Mouse (Mus musculus) embryonic facial prominence, embryonic 15.5 days (tissue): ENCODE measurements around the gene Shroom1. TPM values are rescaled to one million over a fixed set of nuclear protein-coding genes. Genes with fewer than 3 reads are reported as not detected.
A peak's percentile ranks its signal among the peaks of the same experiment; 100 is the strongest.

Source experiments
- ATAC-seq: fragments of 200-750 bp; cut with Nextera tagmentation; 2 replicates; pipeline ENCODE4 v1.8.0; 2017; ENCODE audit warnings: low read depth, moderate TSS enrichment; ENCODE audit not compliant: insufficient number of reproducible peaks, low FRiP score, low TSS enrichment
- H3K27ac ChIP-seq: fragments of 300-500 bp; sonication (generic); replicated peaks from 2 replicates; pipeline ENCODE4 v1.5.1; 2015; ENCODE audit warnings: mild to moderate bottlenecking, inconsistent platforms
- H3K27me3 ChIP-seq: fragments of 300-500 bp; sonication (generic); 2 replicates; pipeline ENCODE4 v1.6.1; 2015; ENCODE audit warnings: inconsistent platforms
- H3K36me3 ChIP-seq: fragments of 300-500 bp; sonication (generic); 2 replicates; pipeline ENCODE4 v1.6.1; 2015; ENCODE audit warnings: mild to moderate bottlenecking, inconsistent platforms
- H3K4me1 ChIP-seq: fragments of 300-500 bp; sonication (generic); 2 replicates; pipeline ENCODE4 v1.6.1; 2015; ENCODE audit warnings: inconsistent platforms
- H3K4me2 ChIP-seq: fragments of 300-500 bp; sonication (generic); replicated peaks from 2 replicates; pipeline ENCODE4 v1.6.1; 2015; ENCODE audit warnings: mild to moderate bottlenecking, inconsistent platforms
- H3K4me3 ChIP-seq: fragments of 300-500 bp; sonication (generic); replicated peaks from 2 replicates; pipeline ENCODE4 v1.5.1; 2015; ENCODE audit warnings: mild to moderate bottlenecking, inconsistent platforms
- H3K9ac ChIP-seq: fragments of 300-500 bp; sonication (generic); 2 replicates; pipeline ENCODE4 v1.6.1; 2015; ENCODE audit warnings: inconsistent platforms
- H3K9me3 ChIP-seq: fragments of 300-500 bp; sonication (generic); replicated peaks from 2 replicates; pipeline ENCODE4 v1.6.1; 2016; ENCODE audit warnings: inconsistent platforms
- WGBS: fragments of 180-500 bp; shearing (Covaris S2); methylation state at CpG from one replicate; pipeline ENCODE4 v1.1.7; 2015; 5-methylcytosine and 5-hydroxymethylcytosine counted together
- polyA plus RNA-seq: library from polyadenylated mRNA; unstranded; fragments of >200 nt; fragmentation: Nextera tagmentation; extraction: Ambion mirVana; gene quantifications from 2 replicates; pipeline ENCODE4 v1.2.1, GENCODE M21; 2015

Gene Shroom1
- polyA plus RNA-seq, 1 experiment from 2014 or later, result 3.7 TPM

DNA sequence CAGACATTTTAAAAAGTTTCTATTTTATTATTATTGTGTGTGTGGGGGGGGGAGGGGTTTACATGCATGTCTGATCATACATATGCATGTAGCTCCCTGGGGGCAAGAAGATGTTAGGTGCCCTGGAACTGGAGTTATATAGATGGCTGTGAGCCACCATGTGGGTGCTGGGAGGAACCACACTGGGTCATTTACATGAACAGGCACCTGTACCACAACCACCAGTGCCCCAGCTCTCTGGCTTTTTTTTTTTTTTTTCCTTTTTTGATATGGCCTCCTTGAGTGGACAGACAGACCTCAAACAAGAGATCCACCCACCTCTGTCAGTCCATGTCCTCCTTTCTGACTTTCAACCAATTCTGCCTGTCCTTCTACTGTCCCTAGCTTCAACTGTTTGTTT lies 27.8 kb upstream of the Shroom1 start:
- peaks cover 14% of the 10 kb centered on the region for H3K36me3 ChIP-seq
- no peaks in the 10 kb centered on the region for H3K9me3 ChIP-seq
- ATAC-seq, result no peak
- no peak overlapping the region for H3K27ac ChIP-seq
- no peak overlapping the region for H3K9ac ChIP-seq
- no peaks in the 10 kb centered on the region for H3K27me3 ChIP-seq
- H3K4me3 ChIP-seq, result peak overlapping the region; percentile 85
- peaks cover 16% of the 10 kb centered on the region for H3K4me1 ChIP-seq
- H3K4me2 ChIP-seq, result peak overlapping the region; percentile 66

DNA sequence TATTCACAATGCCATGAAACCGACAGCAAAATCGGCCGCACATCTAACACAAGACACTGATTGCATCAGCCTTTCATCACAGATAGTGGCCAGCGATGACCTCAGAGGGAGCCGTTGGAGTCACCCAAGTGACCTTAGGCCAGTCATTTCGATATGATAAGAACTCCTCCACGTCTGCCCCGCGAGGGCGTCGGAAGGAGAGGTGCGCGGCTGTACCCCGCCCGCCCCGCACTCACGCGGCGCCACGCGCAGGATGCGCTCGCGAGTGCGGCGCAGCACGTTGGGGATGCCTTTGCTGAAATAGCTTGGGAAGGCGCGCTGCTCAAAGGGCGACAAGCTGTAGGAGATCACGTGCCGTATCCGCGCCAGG lies 26.7 kb upstream of the Shroom1 start:
- peak overlapping the region; percentile 85 for H3K4me3 ChIP-seq
- H3K36me3 ChIP-seq, result peaks cover 14% of the 10 kb centered on the region
- under 1% methylated on average over 34 of the region's 34 CpGs for WGBS
- peak; percentile 30 for ATAC-seq
- H3K4me2 ChIP-seq, result peak overlapping the region; percentile 66
- H3K4me1 ChIP-seq, result peaks cover 16% of the 10 kb centered on the region
- H3K9ac ChIP-seq, result peak overlapping the region; percentile 73
- peak overlapping the region; percentile 76 for H3K27ac ChIP-seq
- no peaks in the 10 kb centered on the region for H3K9me3 ChIP-seq
- H3K27me3 ChIP-seq, result no peaks in the 10 kb centered on the region

DNA sequence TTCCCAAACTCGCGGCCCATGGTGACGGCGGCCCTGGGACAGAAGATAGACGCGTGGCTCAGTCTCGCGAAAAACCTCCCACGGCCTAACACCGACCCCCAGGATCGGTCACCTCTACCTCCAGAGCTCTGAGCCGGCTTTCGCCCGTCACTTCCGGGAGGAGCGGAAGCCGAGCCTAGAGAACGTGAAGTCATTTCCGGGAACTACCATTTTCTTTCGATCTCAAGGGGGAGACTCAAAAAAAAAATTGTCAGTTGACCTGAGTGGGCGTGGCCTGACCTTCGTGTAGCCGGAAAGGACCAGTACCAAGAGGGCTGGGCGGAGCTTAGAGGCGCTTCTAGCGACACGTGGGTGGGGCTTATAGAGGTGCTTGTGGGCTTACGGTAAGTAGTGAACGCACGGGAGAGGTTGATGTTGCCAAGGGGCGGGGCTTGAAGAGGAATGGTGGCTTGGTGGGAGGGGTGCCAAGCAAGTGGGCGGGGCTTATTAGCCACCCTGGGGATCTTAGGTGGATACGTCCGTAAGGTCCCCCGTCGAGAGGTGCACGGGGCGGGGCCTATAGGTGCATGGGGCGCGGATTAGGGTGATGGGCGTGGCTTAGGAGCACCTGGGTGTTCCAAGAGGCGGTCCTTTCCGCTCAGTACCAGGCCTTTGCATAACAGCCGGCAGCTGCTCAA lies 26.2 kb upstream of the Shroom1 start, which contains the start of the genes Uqcrq and Gdf9:
TSS of gene Uqcrq (minus strand) at position 162 of the 677 bp plus-strand sequence.
TSS of gene Gdf9 (plus strand) at position 354 of the 677 bp plus-strand sequence.
- peak within 1 kb of the TSS; percentile 76 for H3K27ac ChIP-seq
- peak within 1 kb of the TSS; percentile 73 for H3K9ac ChIP-seq
- H3K9me3 ChIP-seq, result no peaks in the 10 kb centered on the region
- peak within 1 kb of the TSS; percentile 66 for H3K4me2 ChIP-seq
- WGBS, result under 1% methylated on average over 44 of the region's 44 CpGs
- peaks cover 16% of the 10 kb centered on the region for H3K4me1 ChIP-seq
- ATAC-seq, result peak; percentile 94
- H3K27me3 ChIP-seq, result no peaks in the 10 kb centered on the region
- H3K36me3 ChIP-seq, result peaks cover 14% of the 10 kb centered on the region
- peak within 1 kb of the TSS; percentile 85 for H3K4me3 ChIP-seq

DNA sequence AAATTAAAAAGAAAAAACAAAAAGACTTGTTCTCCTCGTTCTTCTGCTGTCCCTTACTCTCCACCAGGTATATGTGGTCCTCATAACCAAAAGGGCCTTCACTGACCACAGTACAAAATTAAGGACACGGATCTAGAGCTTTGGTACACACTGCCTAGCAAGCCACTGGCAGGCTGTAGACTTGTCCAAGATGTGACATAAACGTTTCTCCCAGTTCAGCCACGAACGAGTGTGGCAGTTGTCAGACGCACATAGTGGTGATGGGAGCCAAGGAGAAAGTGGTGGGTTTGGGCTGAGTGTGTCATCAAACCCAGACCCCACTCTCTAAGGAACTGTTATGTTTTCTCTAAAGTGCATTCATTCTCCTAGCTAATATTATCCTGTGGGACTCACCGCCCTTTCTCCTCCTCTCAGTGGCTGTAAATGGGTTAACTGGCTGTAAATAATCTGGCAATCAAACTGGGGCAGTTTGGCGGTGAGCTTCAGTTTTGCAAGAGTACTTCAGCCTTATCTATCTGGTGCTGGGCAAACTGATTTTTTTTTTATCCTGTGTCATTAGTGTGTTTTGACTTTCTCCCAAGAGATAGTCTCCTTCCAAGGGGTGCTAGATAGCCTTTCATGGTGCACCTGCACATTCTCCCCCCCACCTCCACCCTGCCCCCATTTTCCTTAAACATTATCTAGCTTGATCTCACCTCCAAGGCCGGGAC lies 25.5 kb upstream of the Shroom1 start:
- H3K9ac ChIP-seq, result no peak overlapping the region
- 16% methylated on average over 9 of the region's 9 CpGs for WGBS

DNA sequence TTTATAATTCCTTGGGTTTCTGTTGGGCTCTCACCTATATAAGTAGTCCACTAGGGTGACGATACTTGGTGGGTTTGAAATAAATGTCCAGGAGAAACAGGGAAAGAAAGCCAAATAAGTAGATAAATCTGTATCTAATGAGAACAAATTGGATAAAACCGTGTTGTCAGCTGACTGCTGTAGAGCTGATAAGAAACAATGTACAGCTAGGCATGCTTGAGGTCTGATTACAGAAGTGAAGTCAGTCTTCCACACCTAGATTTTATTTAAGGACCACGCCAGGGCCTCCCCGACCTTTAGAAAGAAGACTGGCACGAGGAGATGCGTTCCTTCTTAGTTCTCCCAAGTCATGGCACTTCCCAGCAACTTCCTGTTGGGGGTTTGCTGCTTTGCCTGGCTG lies 23.9 kb upstream of the Shroom1 start:
- Histone ChIP-seq H3K36me3 (peaks cover 10% of the 10 kb centered on the region), H3K9ac (no peak overlapping the region), H3K4me3 (no peak overlapping the region), H3K27me3 (no peaks in the 10 kb centered on the region), H3K4me2 (no peak overlapping the region), H3K9me3 (no peaks in the 10 kb centered on the region), H3K4me1 (peaks cover 16% of the 10 kb centered on the region), H3K27ac (no peak overlapping the region)
- WGBS, result 58% methylated on average over 6 of the region's 6 CpGs
- ATAC-seq, result no peak

More for the DNA sequence above, 25.5 kb upstream of the Shroom1 start:
- Histone ChIP-seq H3K36me3 (peaks cover 14% of the 10 kb centered on the region), H3K27ac (peak overlapping the region; percentile 76), H3K27me3 (no peaks in the 10 kb centered on the region), H3K4me2 (peak overlapping the region; percentile 66), H3K9me3 (no peaks in the 10 kb centered on the region), H3K4me3 (peak overlapping the region; percentile 85), H3K4me1 (peaks cover 16% of the 10 kb centered on the region)
- peak; percentile 30; the same call in 1 of the 2 replicates for ATAC-seq

DNA sequence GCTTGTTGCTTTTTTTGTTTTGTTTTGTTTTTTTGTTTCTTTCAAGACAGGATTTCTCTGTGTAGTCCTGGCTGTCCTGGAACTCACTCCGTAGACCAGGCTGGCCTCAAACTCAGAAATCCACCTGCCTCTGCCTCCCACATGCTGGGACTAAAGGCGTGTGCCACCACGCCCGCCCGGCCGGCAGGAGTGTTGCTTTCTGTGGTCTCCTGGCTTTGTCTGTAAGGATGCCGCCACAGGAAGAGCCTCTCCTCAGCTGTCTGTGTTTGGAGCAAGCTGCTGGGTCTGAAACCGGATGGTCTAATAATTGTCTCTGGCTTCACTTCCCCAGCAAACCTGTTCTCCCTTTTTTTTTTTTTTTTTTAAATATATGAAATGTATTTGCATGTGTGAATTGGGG lies 21.5 kb upstream of the Shroom1 start:
- H3K27ac ChIP-seq, result no peak overlapping the region
- 79% methylated on average over 8 of the region's 8 CpGs for WGBS
- no peaks in the 10 kb centered on the region for H3K9me3 ChIP-seq
- H3K9ac ChIP-seq, result no peak overlapping the region
- ATAC-seq, result no peak
- no peaks in the 10 kb centered on the region for H3K27me3 ChIP-seq
- H3K4me1 ChIP-seq, result peaks cover 6% of the 10 kb centered on the region
- 0 out of 2 replicates have a peak, but pooled peaks cover 2% of the 10 kb centered on the region for H3K36me3 ChIP-seq
- no peak overlapping the region for H3K4me3 ChIP-seq
- H3K4me2 ChIP-seq, result no peak overlapping the region

DNA sequence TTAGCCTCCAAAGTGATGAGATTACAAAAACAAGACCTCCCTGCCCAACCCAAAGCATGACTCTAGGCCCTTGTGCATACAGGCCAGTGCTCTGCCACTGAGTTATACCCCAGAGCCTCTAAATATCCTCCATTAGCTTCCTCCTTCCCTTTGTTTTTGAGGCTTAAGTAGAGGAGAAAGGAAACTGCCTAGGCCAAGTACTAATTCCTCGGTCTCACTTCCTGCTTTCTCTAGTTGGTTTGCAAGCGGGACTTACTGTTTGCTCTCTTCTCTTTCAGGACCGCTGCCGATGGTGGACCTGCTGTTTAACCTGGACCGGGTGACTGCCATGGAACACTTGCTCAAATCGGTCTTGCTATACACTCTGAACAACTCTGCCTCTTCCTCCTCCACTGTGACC lies 20.7 kb upstream of the Shroom1 start:
- 87% methylated on average over 6 of the region's 6 CpGs for WGBS
- H3K27me3 ChIP-seq, result no peaks in the 10 kb centered on the region
- H3K4me2 ChIP-seq, result no peak overlapping the region
- no peak for ATAC-seq
- no peak overlapping the region for H3K9ac ChIP-seq
- peaks cover 4% of the 10 kb centered on the region for H3K4me1 ChIP-seq
- 0 out of 2 replicates have a peak, but pooled peaks cover 2% of the 10 kb centered on the region for H3K36me3 ChIP-seq
- no peaks in the 10 kb centered on the region for H3K9me3 ChIP-seq
- no peak overlapping the region for H3K27ac ChIP-seq
- H3K4me3 ChIP-seq, result no peak overlapping the region

DNA sequence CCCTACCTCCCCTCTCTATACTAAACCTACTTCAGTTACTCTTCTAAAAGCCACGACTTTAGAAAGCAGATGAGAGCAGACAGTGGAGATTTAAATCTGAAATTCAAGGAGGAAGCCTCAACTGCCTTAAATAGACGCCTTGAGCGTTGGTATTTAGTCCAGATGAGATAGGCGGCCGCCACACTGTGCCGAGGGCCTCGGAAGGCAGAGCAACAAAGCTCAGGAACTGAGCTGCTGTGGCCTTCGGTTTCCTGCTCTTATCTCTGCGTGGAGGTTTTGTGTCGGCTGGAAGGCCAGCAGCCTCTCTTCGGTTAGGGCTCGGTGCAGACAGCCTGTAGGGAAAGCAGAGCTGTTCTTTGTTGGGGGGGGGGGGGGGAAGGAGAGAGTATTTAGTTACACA lies 15.1 kb upstream of the Shroom1 start:
- Histone ChIP-seq H3K36me3 (0 out of 2 replicates have a peak, but pooled peaks cover 2% of the 10 kb centered on the region), H3K4me1 (0 out of 2 replicates have a peak, but pooled peaks cover 3% of the 10 kb centered on the region), H3K4me2 (no peak overlapping the region), H3K4me3 (no peak overlapping the region), H3K9ac (no peak overlapping the region), H3K9me3 (no peaks in the 10 kb centered on the region), H3K27ac (no peak overlapping the region; the same call in 1 of the 2 replicates), H3K27me3 (no peaks in the 10 kb centered on the region)
- 24% methylated on average over 12 of the region's 12 CpGs for WGBS
- no peak for ATAC-seq

DNA sequence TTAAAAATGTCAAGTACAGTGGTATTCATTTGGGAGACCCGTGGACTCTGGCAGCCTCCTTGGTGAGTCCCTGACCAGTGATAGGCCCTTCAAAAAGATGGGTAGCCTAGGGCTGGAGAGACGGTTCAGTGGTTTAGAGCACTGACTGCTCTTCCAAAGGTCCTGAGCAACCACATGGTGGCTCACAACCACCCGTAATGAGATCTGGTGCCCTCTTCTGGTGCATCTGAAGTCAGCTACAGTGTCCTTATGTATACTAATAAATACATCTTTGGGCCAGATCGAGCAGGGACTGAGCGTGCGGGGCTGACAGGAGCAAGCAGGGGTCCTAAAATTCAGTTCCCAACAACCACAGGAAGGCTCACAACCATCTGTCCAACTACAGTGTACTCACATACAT lies 13.1 kb upstream of the Shroom1 start:
- Histone ChIP-seq H3K27ac (no peak overlapping the region), H3K9me3 (no peaks in the 10 kb centered on the region), H3K4me1 (0 out of 2 replicates have a peak, but pooled peaks cover 3% of the 10 kb centered on the region), H3K4me3 (no peak overlapping the region), H3K9ac (no peak overlapping the region), H3K4me2 (no peak overlapping the region), H3K36me3 (no peaks in the 10 kb centered on the region), H3K27me3 (no peaks in the 10 kb centered on the region)
- 29% methylated on average over 6 of the region's 6 CpGs for WGBS
- no peak for ATAC-seq

DNA sequence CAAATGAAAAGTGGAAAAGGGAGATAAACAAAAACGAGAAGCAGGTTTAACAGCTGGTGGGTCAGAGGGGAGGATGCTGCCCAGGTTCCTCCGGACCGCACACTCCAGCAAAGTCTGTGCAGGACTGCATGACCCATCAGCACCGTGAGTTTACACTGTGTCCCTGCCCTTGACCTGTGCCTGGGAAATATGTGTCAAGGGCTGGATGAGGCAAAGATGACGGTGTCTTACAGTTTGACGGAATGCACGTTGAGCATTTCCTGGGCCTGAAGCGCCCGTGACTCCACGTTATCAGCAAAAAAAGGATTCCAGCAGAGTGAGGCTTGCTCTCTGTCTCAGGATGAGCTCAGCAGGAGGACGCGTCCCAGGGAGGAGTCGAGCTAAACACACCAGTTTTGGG lies 11.4 kb upstream of the Shroom1 start:
- ATAC-seq, result no peak
- 65% methylated on average over 13 of the region's 13 CpGs for WGBS
- no peaks in the 10 kb centered on the region for H3K27me3 ChIP-seq
- H3K36me3 ChIP-seq, result no peaks in the 10 kb centered on the region
- no peak overlapping the region for H3K27ac ChIP-seq
- no peak overlapping the region for H3K9ac ChIP-seq
- H3K4me1 ChIP-seq, result 0 out of 2 replicates have a peak, but pooled peaks cover 3% of the 10 kb centered on the region
- no peak overlapping the region for H3K4me3 ChIP-seq
- H3K9me3 ChIP-seq, result no peaks in the 10 kb centered on the region
- H3K4me2 ChIP-seq, result no peak overlapping the region

DNA sequence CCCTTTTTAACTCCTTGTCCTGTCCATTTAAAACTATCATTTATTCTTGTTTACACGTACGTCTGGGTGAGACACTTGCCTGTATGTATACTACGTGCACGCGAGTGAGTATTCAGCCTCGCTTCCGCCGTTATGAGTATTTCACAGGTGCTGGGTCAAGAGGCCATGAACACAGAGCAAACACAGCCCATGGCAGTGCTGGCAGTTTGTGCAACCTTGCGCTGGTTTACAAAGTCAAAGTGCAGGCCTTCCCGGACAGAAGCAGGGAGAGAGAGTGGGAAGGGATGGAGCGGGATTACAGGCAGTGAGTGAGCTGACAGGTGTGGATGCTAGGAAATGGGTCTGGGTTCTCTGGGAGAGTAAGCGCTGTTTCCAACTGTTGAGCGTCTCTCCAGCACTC lies 10.8 kb upstream of the Shroom1 start:
- H3K36me3 ChIP-seq, result no peaks in the 10 kb centered on the region
- ATAC-seq, result no peak
- WGBS, result 87% methylated on average over 13 of the region's 13 CpGs
- H3K9me3 ChIP-seq, result no peaks in the 10 kb centered on the region
- no peak overlapping the region for H3K4me2 ChIP-seq
- H3K4me3 ChIP-seq, result no peak overlapping the region
- 0 out of 2 replicates have a peak, but pooled peaks cover 3% of the 10 kb centered on the region for H3K4me1 ChIP-seq
- no peak overlapping the region for H3K27ac ChIP-seq
- H3K27me3 ChIP-seq, result no peaks in the 10 kb centered on the region
- H3K9ac ChIP-seq, result no peak overlapping the region
